Mouse (Mus musculus) midbrain, embryonic 14.5 days (tissue): ENCODE measurements around the gene Zp3r. TPM values are rescaled to one million over a fixed set of nuclear protein-coding genes. Genes with fewer than 3 reads are reported as not detected.
"Not testable (repeated sequence)": the region's sequence is repeated elsewhere in the genome, so short reads cannot be mapped to it uniquely, and the experiment has no call there.

Experiments
- ATAC-seq: fragments of 200-750 bp; cut with Nextera tagmentation; 2 replicates; pipeline ENCODE4 v1.8.0; 2017; ENCODE audit warnings: moderate number of reproducible peaks, moderate library complexity; ENCODE audit not compliant: low FRiP score, low TSS enrichment
- DNase-seq: peaks from one replicate; pipeline ENCODE4 v3.0.0-alpha.2; 2015
- H3K27ac ChIP-seq: fragments of 300-500 bp; sonication (generic); replicated peaks from 2 replicates; pipeline ENCODE4 v1.5.1; 2014; ENCODE audit warnings: mild to moderate bottlenecking, low read depth, low read length, moderate library complexity
- H3K27me3 ChIP-seq: fragments of 300-500 bp; sonication (generic); 2 replicates; pipeline ENCODE4 v1.6.1; 2014; ENCODE audit warnings: low read length, control low read depth, mixed read lengths; ENCODE audit not compliant: control insufficient read depth, insufficient read depth
- H3K36me3 ChIP-seq: fragments of 300-500 bp; sonication (generic); 2 replicates; pipeline ENCODE4 v1.6.1; 2014; ENCODE audit warnings: low read length, control low read depth; ENCODE audit not compliant: control insufficient read depth, insufficient read depth
- H3K4me1 ChIP-seq: fragments of 300-500 bp; sonication (generic); 2 replicates; pipeline ENCODE4 v1.6.1; 2014; ENCODE audit warnings: mild to moderate bottlenecking, antibody characterized with exemption, low read length, control low read depth; ENCODE audit not compliant: control insufficient read depth, insufficient read depth
- H3K4me2 ChIP-seq: fragments of 300-500 bp; sonication (generic); 2 replicates; pipeline ENCODE4 v1.6.1; 2014; ENCODE audit warnings: mild to moderate bottlenecking, low read length, moderate library complexity
- H3K4me3 ChIP-seq: fragments of 300-500 bp; sonication (generic); replicated peaks from 2 replicates; pipeline ENCODE4 v1.5.1; 2014; ENCODE audit warnings: low read depth, low read length
- H3K9ac ChIP-seq: fragments of 300-500 bp; sonication (generic); replicated peaks from 2 replicates; pipeline ENCODE4 v1.6.1; 2014; ENCODE audit warnings: mild to moderate bottlenecking, low read length, moderate library complexity
- H3K9me3 ChIP-seq: fragments of 300-500 bp; sonication (generic); 2 replicates; pipeline ENCODE4 v1.6.1; 2016; ENCODE audit warnings: low read length, control low read depth, mixed read lengths; ENCODE audit not compliant: control insufficient read depth
- WGBS: fragments of 180-500 bp; shearing (Covaris S2); extraction: QIAGEN DNeasy Blood & Tissue Kit; methylation state at CpG from one replicate; pipeline ENCODE4 v1.1.7; 2014; 5-methylcytosine and 5-hydroxymethylcytosine counted together
- polyA plus RNA-seq: library from polyadenylated mRNA; unstranded; fragments of >200 nt; fragmentation: Nextera tagmentation; extraction: Ambion mirVana; gene quantifications from 2 replicates; pipeline ENCODE4 v1.2.1, GENCODE M21; 2014

Zp3r gene
- polyA plus RNA-seq, result not detected in 2 replicates

DNA sequence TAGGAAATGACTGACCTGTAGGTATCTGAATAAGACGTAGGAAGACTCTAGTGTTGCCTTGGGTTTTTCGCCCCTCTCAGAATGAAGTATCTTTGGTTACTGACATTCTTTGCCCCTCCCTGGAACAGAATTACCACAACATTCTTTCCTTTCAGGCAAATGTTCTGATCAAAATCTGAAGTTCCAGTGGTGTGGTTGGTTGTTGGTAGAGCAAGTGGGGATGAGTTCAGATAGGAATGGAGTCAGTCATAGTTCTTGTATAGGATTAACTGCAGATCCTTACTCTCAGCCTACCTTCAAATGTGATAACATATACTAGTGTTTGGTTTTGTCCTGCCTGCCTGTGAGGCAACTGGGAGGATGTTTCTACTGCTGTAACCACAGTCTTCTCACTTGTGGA, at the start of gene Zp3r:
Zp3r (minus strand) TSS at position 101 of the 400 bp plus-strand sequence.
- no peaks in the 10 kb centered on the region for H3K27me3 ChIP-seq
- DNase-seq (no peak), ATAC-seq (no peak)
- no peak within 1 kb of the TSS for H3K9ac ChIP-seq
- no peak within 1 kb of the TSS for H3K4me3 ChIP-seq
- no peak within 1 kb of the TSS for H3K27ac ChIP-seq
- H3K36me3 ChIP-seq, result no peaks in the 10 kb centered on the region
- WGBS, result 93% methylated on average over 2 of the region's 2 CpGs
- no peaks in the 10 kb centered on the region for H3K4me1 ChIP-seq
- H3K9me3 ChIP-seq, result no peaks in the 10 kb centered on the region
- no peak within 1 kb of the TSS for H3K4me2 ChIP-seq

DNA sequence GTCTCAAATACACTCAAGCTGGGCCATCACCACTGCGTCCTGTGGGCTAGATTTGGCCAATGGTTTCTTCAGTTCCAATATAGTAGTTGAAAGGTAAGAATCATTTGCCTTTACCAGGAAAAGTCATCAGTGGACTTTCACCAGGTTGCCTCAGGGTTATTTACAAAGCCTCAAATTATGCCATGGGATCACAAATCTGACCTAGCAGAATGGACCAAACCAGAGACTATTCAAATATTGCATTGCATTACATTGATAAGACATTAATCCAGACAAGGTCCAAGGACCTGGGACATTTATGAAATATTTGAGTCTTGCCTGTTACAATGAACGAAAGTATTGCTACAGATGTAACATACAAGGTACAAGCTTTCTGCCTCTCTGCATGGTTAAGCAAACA, 49.1 kb upstream of the Zp3r start:
- Histone ChIP-seq H3K4me2 (no peak overlapping the region), H3K9me3 (no peaks in the 10 kb centered on the region), H3K27me3 (no peaks in the 10 kb centered on the region), H3K36me3 (no peaks in the 10 kb centered on the region), H3K27ac (no peak overlapping the region), H3K4me3 (no peak overlapping the region), H3K4me1 (no peaks in the 10 kb centered on the region), H3K9ac (no peak overlapping the region)
- no peak for ATAC-seq
- no peak for DNase-seq
- 88% methylated on average over 2 of the region's 2 CpGs for WGBS

DNA sequence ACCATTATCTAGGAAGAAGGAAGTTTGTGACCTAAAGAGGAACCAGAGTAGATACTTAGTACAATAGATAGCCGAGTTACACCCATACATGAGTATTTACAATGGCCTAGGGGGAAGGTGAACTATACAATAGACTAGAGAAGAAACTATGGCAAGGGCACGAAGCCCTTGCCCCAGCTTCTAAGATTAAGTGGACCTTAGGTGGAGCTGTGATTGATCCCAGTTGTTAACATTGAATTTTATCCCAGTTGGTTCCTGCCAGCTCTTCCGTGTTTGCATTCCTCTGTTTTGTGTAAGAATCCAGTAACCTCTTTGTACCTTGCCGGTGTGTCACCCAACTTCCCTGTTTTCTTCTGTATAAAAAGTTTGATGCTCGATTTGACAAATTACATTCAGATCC, 34.2 kb upstream of the Zp3r start:
- 88% methylated on average over 5 of the region's 5 CpGs for WGBS
- not testable (repeated sequence) for H3K9ac ChIP-seq, H3K36me3 ChIP-seq, H3K4me2 ChIP-seq, H3K4me3 ChIP-seq, ATAC-seq, H3K9me3 ChIP-seq, DNase-seq, H3K27me3 ChIP-seq, H3K4me1 ChIP-seq, H3K27ac ChIP-seq

DNA sequence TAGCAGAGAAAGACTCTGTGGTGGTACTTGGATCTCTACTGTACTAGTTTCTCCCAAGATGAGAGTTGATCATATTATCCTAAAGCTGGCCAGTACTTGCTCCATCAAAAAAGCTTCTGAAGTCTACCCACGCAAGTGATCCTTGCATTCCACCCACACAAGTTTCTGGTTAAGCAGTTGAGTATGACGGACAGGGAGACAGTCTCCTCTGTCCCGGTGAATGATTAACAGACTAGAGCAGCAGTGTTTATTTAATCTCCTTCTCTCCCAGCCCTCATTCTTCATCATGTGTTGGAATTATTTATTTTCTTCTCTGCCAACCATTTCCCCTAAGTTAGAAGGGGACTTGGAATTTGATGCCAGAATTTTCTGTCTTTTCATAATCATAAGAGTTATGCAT, 32.0 kb upstream of the Zp3r start, which contains the start of gene C4bp:
C4bp (minus strand) TSS at position 179 of the 400 bp plus-strand sequence.
- ATAC-seq, result no peak
- H3K9me3 ChIP-seq, result no peaks in the 10 kb centered on the region
- no peak for DNase-seq
- no peak within 1 kb of the TSS for H3K4me3 ChIP-seq
- no peaks in the 10 kb centered on the region for H3K4me1 ChIP-seq
- no peaks in the 10 kb centered on the region for H3K27me3 ChIP-seq
- H3K27ac ChIP-seq, result no peak within 1 kb of the TSS
- H3K36me3 ChIP-seq, result no peaks in the 10 kb centered on the region
- WGBS, result 90% methylated on average over 3 of the region's 3 CpGs
- no peak within 1 kb of the TSS for H3K4me2 ChIP-seq
- H3K9ac ChIP-seq, result no peak within 1 kb of the TSS

DNA sequence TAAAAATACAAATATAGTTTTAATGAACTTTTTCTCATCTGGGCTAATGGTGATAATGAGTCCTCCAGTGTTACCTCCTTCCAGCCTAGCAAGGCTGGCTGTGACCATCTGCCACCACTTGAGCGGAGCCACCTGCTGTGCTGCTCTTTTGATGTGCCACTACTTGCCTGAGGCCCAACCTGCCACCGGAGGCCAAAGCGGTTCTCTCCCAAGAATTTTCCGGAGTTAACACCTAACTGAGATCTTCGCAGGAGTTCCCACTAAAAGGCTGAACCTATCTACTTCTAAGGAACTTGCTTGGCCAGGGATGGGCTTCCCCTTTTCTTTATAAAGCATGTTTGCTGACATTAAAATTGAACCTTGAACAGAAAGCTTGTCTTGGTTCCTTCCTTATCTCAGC, 30.2 kb upstream of the Zp3r start:
- not testable (repeated sequence) for H3K9me3 ChIP-seq, H3K36me3 ChIP-seq, H3K27me3 ChIP-seq, H3K4me1 ChIP-seq, DNase-seq, H3K9ac ChIP-seq, H3K4me2 ChIP-seq, H3K4me3 ChIP-seq, ATAC-seq, H3K27ac ChIP-seq
- WGBS, result 52% methylated on average over 5 of the region's 5 CpGs

DNA sequence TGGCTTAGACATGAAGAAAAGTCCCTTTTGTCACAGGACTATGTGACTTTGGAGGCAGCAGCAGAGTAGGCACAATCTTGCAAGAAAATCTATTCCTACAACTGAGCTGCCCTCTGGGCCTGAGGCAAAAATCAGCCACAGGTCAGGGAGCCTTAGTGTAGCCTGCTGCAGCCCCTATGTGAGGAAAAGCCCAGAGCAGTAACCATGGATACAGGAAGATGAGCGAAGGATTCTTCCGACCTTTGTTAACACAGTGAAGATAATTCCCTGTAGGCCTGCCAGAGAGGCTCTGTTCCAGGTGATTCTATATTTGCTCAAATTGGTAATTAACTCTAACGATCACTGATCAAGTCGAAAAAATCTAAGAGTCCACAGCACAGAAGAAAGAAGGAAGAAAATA, 14.7 kb upstream of the Zp3r start:
- no peaks in the 10 kb centered on the region for H3K27me3 ChIP-seq
- whole genome bisulfite sequencing, result 35% methylated on average over 4 of the region's 4 CpGs
- H3K9me3 ChIP-seq, result no peaks in the 10 kb centered on the region
- no peak overlapping the region for H3K4me3 ChIP-seq
- H3K4me1 ChIP-seq, result peaks cover 3% of the 10 kb centered on the region; the same call in 1 of the 2 replicates
- DNase-seq (peak; percentile 58), ATAC-seq (no peak)
- H3K4me2 ChIP-seq, result no peak overlapping the region
- no peak overlapping the region for H3K9ac ChIP-seq
- H3K36me3 ChIP-seq, result no peaks in the 10 kb centered on the region
- no peak overlapping the region for H3K27ac ChIP-seq

DNA sequence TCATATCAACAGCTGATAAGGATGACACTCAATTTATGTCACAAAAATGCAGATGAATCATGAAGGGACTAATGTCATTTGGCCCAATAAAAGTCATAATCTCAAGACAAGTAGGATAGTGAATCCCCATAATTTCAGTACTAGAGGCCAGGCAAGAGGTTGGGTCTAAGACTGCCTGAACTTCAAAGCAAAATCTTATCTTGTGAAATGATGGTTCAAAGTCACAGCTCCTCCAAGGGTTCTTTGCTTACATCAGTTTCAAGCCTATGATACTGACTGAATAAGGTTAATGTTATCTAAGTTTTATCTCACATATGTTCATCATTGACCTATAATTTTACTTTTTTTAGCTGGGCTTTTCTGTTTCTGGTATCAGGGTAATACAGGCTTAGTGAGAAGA, 11.5 kb upstream of the Zp3r start:
- Histone ChIP-seq H3K9ac (no peak overlapping the region), H3K4me2 (no peak overlapping the region), H3K4me3 (no peak overlapping the region), H3K4me1 (peaks cover 3% of the 10 kb centered on the region; the same call in 1 of the 2 replicates), H3K36me3 (no peaks in the 10 kb centered on the region), H3K27me3 (no peaks in the 10 kb centered on the region), H3K27ac (no peak overlapping the region), H3K9me3 (no peaks in the 10 kb centered on the region)
- DNase-seq (no peak), ATAC-seq (no peak)

DNA sequence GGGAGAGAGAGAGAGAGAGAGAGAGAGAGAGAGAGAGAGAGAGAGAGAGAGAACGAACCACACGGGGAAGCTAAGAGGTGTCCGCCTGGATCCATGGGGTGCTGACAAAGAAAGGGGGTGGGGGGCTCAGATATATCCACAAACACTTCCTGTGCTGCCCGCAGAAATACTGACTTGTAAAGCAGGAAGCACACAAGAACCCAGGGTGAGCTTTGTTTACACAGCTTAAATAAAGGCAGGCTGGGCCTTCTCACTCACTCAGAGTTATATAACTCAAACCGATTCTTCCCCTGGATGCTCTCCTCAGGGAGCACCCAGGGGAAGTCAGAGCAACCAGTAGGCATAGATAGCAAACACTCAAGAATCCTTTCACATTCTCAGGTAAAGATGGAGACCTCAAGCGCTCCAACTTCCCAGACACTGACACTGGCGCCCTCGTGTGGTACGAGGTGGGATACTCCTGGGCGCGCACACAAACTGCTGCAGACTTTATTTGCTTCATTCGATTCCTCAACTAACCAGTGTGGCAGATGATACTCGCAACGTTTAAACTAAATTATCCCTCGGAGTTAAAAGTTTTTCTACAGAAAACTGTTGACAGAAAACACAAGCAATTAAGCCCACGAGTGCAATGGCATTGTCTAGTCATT, 4.5 kb upstream of the Zp3r start:
- H3K36me3 ChIP-seq, result no peaks in the 10 kb centered on the region
- H3K4me1 ChIP-seq, result no peaks in the 10 kb centered on the region
- no peak overlapping the region for H3K27ac ChIP-seq
- H3K9me3 ChIP-seq, result no peaks in the 10 kb centered on the region
- no peak overlapping the region for H3K9ac ChIP-seq
- H3K4me2 ChIP-seq, result no peak overlapping the region
- no peak overlapping the region for H3K4me3 ChIP-seq
- ATAC-seq (no peak), DNase-seq (peak; percentile 79)
- no peaks in the 10 kb centered on the region for H3K27me3 ChIP-seq
- 33% methylated on average over 15 of the region's 16 CpGs for WGBS

DNA sequence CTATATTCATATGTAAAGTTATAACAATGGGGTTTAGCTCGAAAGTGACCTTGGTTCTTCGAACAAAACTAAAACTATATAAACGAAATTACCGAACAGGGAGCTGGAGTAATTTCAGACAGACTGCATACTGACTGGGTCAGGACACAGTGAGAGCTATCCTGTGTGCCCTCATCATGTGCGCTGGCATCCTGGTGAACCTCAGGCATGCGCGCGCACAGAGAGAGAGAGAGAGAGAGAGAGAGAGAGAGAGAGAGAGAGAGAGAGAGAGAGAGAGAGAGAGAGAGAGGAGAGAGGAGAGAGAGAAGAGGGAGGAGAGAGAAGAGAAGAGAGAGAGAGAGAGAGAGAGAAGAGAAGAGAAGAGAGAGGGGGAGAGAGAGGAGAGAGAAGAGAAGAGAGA, 3.9 kb upstream of the Zp3r start:
- Histone ChIP-seq H3K4me3 (no peak overlapping the region), H3K4me1 (no peaks in the 10 kb centered on the region), H3K9ac (no peak overlapping the region)

More for the DNA sequence above, 3.9 kb upstream of the Zp3r start:
- no peaks in the 10 kb centered on the region for H3K27me3 ChIP-seq
- no peaks in the 10 kb centered on the region for H3K36me3 ChIP-seq
- H3K27ac ChIP-seq, result no peak overlapping the region
- DNase-seq, result no peak
- H3K4me2 ChIP-seq, result no peak overlapping the region
- WGBS, result 91% methylated on average over 8 of the region's 8 CpGs
- no peaks in the 10 kb centered on the region for H3K9me3 ChIP-seq
- no peak for ATAC-seq
